Mouse (Mus musculus) Patski (cell line): ENCODE measurements at regions not wholly inside any gene's neighbourhood (a gene's known extent, or its start where the extent isn't known, plus 50 kb on each side); places are given as distances from the start of the nearest gene placed in this dataset.

Experiments used
- ATAC-seq: fragments of 100-300 bp; one replicate; pipeline ENCODE4 v1.8.0; 2021
- CTCF ChIA-PET: fragments of 350-600 bp; sonication (Branson Sonifier 250); formaldehyde crosslinking; loops from one replicate; lab custom pipeline; 2022; ENCODE audit warnings: inconsistent platforms; lab: Charles Lee
- POLR2A ChIA-PET: fragments of 350-600 bp; sonication (Branson Sonifier 250); formaldehyde crosslinking; loops from one replicate; lab custom pipeline; 2022; ENCODE audit warnings: antibody characterized with exemption, inconsistent platforms; lab: Charles Lee
- DNase-seq: peaks from one replicate; pipeline ENCODE4 v3.0.0-alpha.2; 2011; ENCODE audit warnings: low read depth, low spot score
- H3K27me3 ChIP-seq: fragments of 371-371 bp; one replicate; pipeline ENCODE4 v1.5.1; 2021
- CTCF ChIP-seq: fragments of 100-300 bp; IDR thresholded peaks from one replicate; pipeline ENCODE4 v1.5.1; 2021
- in situ Hi-C: fragments of 300-500 bp; cut with MboI; formaldehyde crosslinking; loops from 3 replicates; pipeline ENCODE4 v1.11.1; 2018; ENCODE audit warnings: low pct_unique_long_range_greater_than_20kb, mixed read lengths

- no peak for ATAC-seq
- TF ChIP-seq CTCF, result no peak
These were observed 76.3 kb upstream of the Arhgap36 start for GRCm38 (mm10) chrX:49387439-49387838.

GRCm38 (mm10) chrX:49377067-49377466, 86.7 kb upstream of the Arhgap36 start:
- ATAC-seq, result no peak
- ChIA-PET CTCF (interaction anchor here (0.5 to 2.0 kb wide), 3 partner anchors 12 to 554 kb away, joined by 3 to 6 read pairs (median 3); no protein-coding TSS in a partner anchor), POLR2A (no interaction called here)
- TF ChIP-seq CTCF, result peak; percentile 48
- in situ Hi-C loops, result loop anchor here (10.0 kb wide), 1 partner anchor 1128 kb away; no protein-coding TSS in a partner anchor
- DNase-seq, result no peak
- H3K27me3 ChIP-seq, result peaks cover 61% of the 10 kb centered on the region

More at GRCm38 (mm10) chrX:49387439-49387838, 76.3 kb upstream of the Arhgap36 start:
- ChIA-PET POLR2A (no interaction called here), CTCF (no interaction called here)
- peaks cover 49% of the 10 kb centered on the region for H3K27me3 ChIP-seq
- DNase-seq, result no peak
- in situ Hi-C loops, result no loop called here

- ATAC-seq (no peak), DNase-seq (no peak)
- POLR2A ChIA-PET, result no interaction called here
- H3K27me3 ChIP-seq, result peaks cover 57% of the 10 kb centered on the region
- no peak for TF ChIP-seq CTCF
- CTCF ChIA-PET, result no interaction called here
- in situ Hi-C loops, result loop anchor here (10.0 kb wide), 1 partner anchor 1134 kb away; no protein-coding TSS in a partner anchor
These were observed 82.3 kb upstream of the Enox2 start for GRCm38 (mm10) chrX:49370384-49370783.

- DNase-seq (no peak), ATAC-seq (no peak)
- ChIA-PET POLR2A (no interaction called here), CTCF (no interaction called here)
- peaks cover 54% of the 10 kb centered on the region for H3K27me3 ChIP-seq
- in situ Hi-C loops, result no loop called here
- no peak for TF ChIP-seq CTCF
These were observed 81.3 kb upstream of the Enox2 start for GRCm38 (mm10) chrX:49369404-49369803.

GRCm38 (mm10) chrX:49346451-49346850, 58.4 kb upstream of the Enox2 start:
- ChIA-PET POLR2A (no interaction called here), CTCF (interaction anchor here (1.0 to 2.0 kb wide), 5 partner anchors 9 to 1155 kb away, joined by 3 to 7 read pairs (median 3); no protein-coding TSS in a partner anchor)
- DNase-seq (no peak), ATAC-seq (no peak)
- in situ Hi-C loops, result loop anchor here (10.0 kb wide), 1 partner anchor 1148 kb away; no protein-coding TSS in a partner anchor
- peaks cover 70% of the 10 kb centered on the region for H3K27me3 ChIP-seq
- peak; percentile 16 for TF ChIP-seq CTCF
